Mouse (Mus musculus): Measurements from ENCODE around the gene Kctd13. TPM values are rescaled to one million over a fixed set of nuclear protein-coding genes. Genes with fewer than 3 reads are reported as not detected.

The Kctd13 gene
- polyA plus RNA-seq, 1 experiment from 2014 or later, result 17.3 TPM

- DNase-seq (ENCODE audit: low spot score), result peak; percentile 98
- Histone ChIP-seq H3K27ac (peak within 1 kb of the TSS; percentile 95), H3K4me1 (replicated peaks; ENCODE audit: insufficient read depth, low read length) (0 out of 2 replicates have a peak, but pooled peaks cover 4% of the 10 kb centered on the region), H3K27me3 (ENCODE audit: insufficient read depth, low read length) (no peaks in the 10 kb centered on the region), H3K4me3 (replicated peaks; ENCODE audit: low read depth, low read length) (peak within 1 kb of the TSS; percentile 73), H3K4me2 (ENCODE audit: low read length) (peak within 1 kb of the TSS; percentile 68), H3K9me3 (replicated peaks; ENCODE audit: low read length) (no peaks in the 10 kb centered on the region), H3K36me3 (ENCODE audit: insufficient read depth, low read length) (peaks cover 20% of the 10 kb centered on the region), H3K9ac (ENCODE audit: low read depth, low read length) (peak within 1 kb of the TSS; percentile 87)
- WGBS, result under 1% methylated on average over 55 of the region's 55 CpGs
- ATAC-seq (replicated peaks; ENCODE audit: low FRiP score, low read depth), result peak; percentile 95
- peak; percentile 100 for TF ChIP-seq CTCF (IDR thresholded peaks at IDR 0.05; ENCODE audit: low read depth)
Measured at GRCm38 (mm10) chr7:126975950-126976866, 47.5 kb downstream of the Kctd13 start, which contains the start of gene Cdiptos. Gene Cdiptos, minus strand, starts transcription at chr7:126976098.

- peak overlapping the region; percentile 68 for H3K4me2 ChIP-seq (ENCODE audit: low read length)
- H3K27me3 ChIP-seq (ENCODE audit: insufficient read depth, low read length), result no peaks in the 10 kb centered on the region
- peak overlapping the region; percentile 87 for H3K9ac ChIP-seq (ENCODE audit: low read depth, low read length)
- H3K27ac ChIP-seq, result peak overlapping the region; percentile 95
- H3K9me3 ChIP-seq (replicated peaks; ENCODE audit: low read length), result no peaks in the 10 kb centered on the region
- H3K4me1 ChIP-seq (replicated peaks; ENCODE audit: insufficient read depth, low read length), result 0 out of 2 replicates have a peak, but pooled peaks cover 4% of the 10 kb centered on the region
- TF ChIP-seq CTCF (IDR thresholded peaks at IDR 0.05; ENCODE audit: low read depth), result no peak
- peak; percentile 28 for DNase-seq (ENCODE audit: low spot score)
- peaks cover 20% of the 10 kb centered on the region for H3K36me3 ChIP-seq (ENCODE audit: insufficient read depth, low read length)
- 24% methylated on average over 14 of the region's 14 CpGs for WGBS
- H3K4me3 ChIP-seq (replicated peaks; ENCODE audit: low read depth, low read length), result peak overlapping the region; percentile 73
- ATAC-seq (replicated peaks; ENCODE audit: low FRiP score, low read depth), result no peak
Measured at GRCm38 (mm10) chr7:126976878-126977459, 48.3 kb downstream of the Kctd13 start.

- Histone ChIP-seq H3K27ac (no peak overlapping the region), H3K27me3 (ENCODE audit: insufficient read depth, low read length) (no peaks in the 10 kb centered on the region), H3K4me3 (replicated peaks; ENCODE audit: low read depth, low read length) (no peak overlapping the region), H3K4me2 (ENCODE audit: low read length) (no peak overlapping the region), H3K36me3 (ENCODE audit: insufficient read depth, low read length) (peaks cover 20% of the 10 kb centered on the region), H3K9me3 (replicated peaks; ENCODE audit: low read length) (no peaks in the 10 kb centered on the region), H3K4me1 (replicated peaks; ENCODE audit: insufficient read depth, low read length) (0 out of 2 replicates have a peak, but pooled peaks cover 4% of the 10 kb centered on the region), H3K9ac (ENCODE audit: low read depth, low read length) (no peak overlapping the region)
- TF ChIP-seq CTCF (IDR thresholded peaks at IDR 0.05; ENCODE audit: low read depth), result no peak
- ATAC-seq (replicated peaks; ENCODE audit: low FRiP score, low read depth) (no peak), DNase-seq (ENCODE audit: low spot score) (no peak)
- 88% methylated on average over 6 of the region's 6 CpGs for WGBS
Measured at GRCm38 (mm10) chr7:126978841-126979240, 50.2 kb downstream of the Kctd13 start.

- TF ChIP-seq CTCF (IDR thresholded peaks at IDR 0.05; ENCODE audit: low read depth), result no peak
- no peak for DNase-seq (ENCODE audit: low spot score)
- H3K9me3 ChIP-seq (replicated peaks; ENCODE audit: low read length), result no peaks in the 10 kb centered on the region
- no peak for ATAC-seq (replicated peaks; ENCODE audit: low FRiP score, low read depth)
- H3K36me3 ChIP-seq (ENCODE audit: insufficient read depth, low read length), result peaks cover 20% of the 10 kb centered on the region
- no peaks in the 10 kb centered on the region for H3K27me3 ChIP-seq (ENCODE audit: insufficient read depth, low read length)
- no peak overlapping the region for H3K9ac ChIP-seq (ENCODE audit: low read depth, low read length)
- H3K4me2 ChIP-seq (ENCODE audit: low read length), result no peak overlapping the region
- H3K27ac ChIP-seq, result no peak overlapping the region
- 0 out of 2 replicates have a peak, but pooled peaks cover 4% of the 10 kb centered on the region for H3K4me1 ChIP-seq (replicated peaks; ENCODE audit: insufficient read depth, low read length)
- 90% methylated on average over 2 of the region's 2 CpGs for WGBS
- H3K4me3 ChIP-seq (replicated peaks; ENCODE audit: low read depth, low read length), result no peak overlapping the region
Measured at GRCm38 (mm10) chr7:126981601-126982000, 52.9 kb downstream of the Kctd13 start.

GRCm38 (mm10) chr7:126982054-126982453 is 53.4 kb downstream of the Kctd13 start:
- TF ChIP-seq CTCF (IDR thresholded peaks at IDR 0.05; ENCODE audit: low read depth), result no peak
- Histone ChIP-seq H3K9ac (ENCODE audit: low read depth, low read length) (no peak overlapping the region), H3K27ac (no peak overlapping the region), H3K4me2 (ENCODE audit: low read length) (no peak overlapping the region), H3K4me1 (replicated peaks; ENCODE audit: insufficient read depth, low read length) (0 out of 2 replicates have a peak, but pooled peaks cover 4% of the 10 kb centered on the region), H3K36me3 (ENCODE audit: insufficient read depth, low read length) (peaks cover 20% of the 10 kb centered on the region), H3K4me3 (replicated peaks; ENCODE audit: low read depth, low read length) (no peak overlapping the region), H3K27me3 (ENCODE audit: insufficient read depth, low read length) (no peaks in the 10 kb centered on the region), H3K9me3 (replicated peaks; ENCODE audit: low read length) (no peaks in the 10 kb centered on the region)
- DNase-seq (ENCODE audit: low spot score) (no peak), ATAC-seq (replicated peaks; ENCODE audit: low FRiP score, low read depth) (no peak)
- 88% methylated on average over 4 of the region's 4 CpGs for WGBS

- no peaks in the 10 kb centered on the region for H3K27me3 ChIP-seq (ENCODE audit: insufficient read depth, low read length)
- no peak overlapping the region for H3K9ac ChIP-seq (ENCODE audit: low read depth, low read length)
- no peak overlapping the region for H3K4me3 ChIP-seq (replicated peaks; ENCODE audit: low read depth, low read length)
- no peak for TF ChIP-seq CTCF (IDR thresholded peaks at IDR 0.05; ENCODE audit: low read depth)
- ATAC-seq (replicated peaks; ENCODE audit: low FRiP score, low read depth) (no peak), DNase-seq (ENCODE audit: low spot score) (no peak)
- no peak overlapping the region for H3K27ac ChIP-seq
- H3K4me2 ChIP-seq (ENCODE audit: low read length), result no peak overlapping the region
- WGBS, result 64% methylated on average over 7 of the region's 7 CpGs
- H3K9me3 ChIP-seq (replicated peaks; ENCODE audit: low read length), result no peaks in the 10 kb centered on the region
- H3K4me1 ChIP-seq (replicated peaks; ENCODE audit: insufficient read depth, low read length), result no peaks in the 10 kb centered on the region
- peaks cover 19% of the 10 kb centered on the region for H3K36me3 ChIP-seq (ENCODE audit: insufficient read depth, low read length)
Measured at GRCm38 (mm10) chr7:126983113-126983512, 54.4 kb downstream of the Kctd13 start.
